Mouse (Mus musculus) thymus, adult 2 months (tissue): ENCODE results near the gene Uvssa.

Source experiments
- CTCF ChIP-seq: fragments of 200-500 bp; IDR thresholded peaks from 2 replicates; pipeline ENCODE4 v1.5.1; 2012; ENCODE audit warnings: mild to moderate bottlenecking, control low read depth, low read length, moderate library complexity, borderline replicate concordance; ENCODE audit not compliant: control insufficient read depth, poor library complexity, insufficient read depth; ENCODE audit errors: extremely low read depth
- POLR2A ChIP-seq: fragments of 200-500 bp; IDR thresholded peaks from 2 replicates; pipeline ENCODE4 v1.6.1; 2012; ENCODE audit warnings: mild to moderate bottlenecking, low read length, control low read depth, moderate library complexity; ENCODE audit not compliant: control insufficient read depth, poor library complexity, insufficient read depth; ENCODE audit errors: extremely low read depth

- TF ChIP-seq CTCF (no peak), POLR2A (no peak)
Observed at GRCm38 (mm10) chr5:33427461-33427860, 49.1 kb downstream of the Uvssa start.
